Mouse (Mus musculus): Measurements from ENCODE around the gene Basp1.
A peak's percentile ranks its signal among the peaks of the same experiment; 100 is the strongest.

Gene Basp1

DNA sequence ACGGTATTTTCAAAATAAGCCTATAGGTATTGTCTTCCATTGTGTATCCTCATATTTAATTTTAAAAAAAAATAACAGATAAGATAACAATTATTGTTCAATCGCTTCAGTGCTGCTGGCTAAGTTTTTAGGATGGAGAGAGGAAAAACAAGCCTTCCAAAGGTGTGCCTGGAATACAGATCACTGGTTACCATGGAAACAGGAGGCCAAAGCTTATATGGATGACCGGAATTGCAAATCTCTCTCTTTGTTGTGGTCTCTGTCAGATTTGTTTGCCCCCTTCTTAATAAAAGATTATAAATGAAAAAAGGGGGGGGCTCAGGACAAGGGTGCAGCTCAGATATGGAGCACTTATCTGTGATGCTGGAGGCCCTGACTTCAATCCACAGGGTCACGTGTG is 2.4 kb upstream of the Basp1 start:
- DNase-seq, result no peak

DNA sequence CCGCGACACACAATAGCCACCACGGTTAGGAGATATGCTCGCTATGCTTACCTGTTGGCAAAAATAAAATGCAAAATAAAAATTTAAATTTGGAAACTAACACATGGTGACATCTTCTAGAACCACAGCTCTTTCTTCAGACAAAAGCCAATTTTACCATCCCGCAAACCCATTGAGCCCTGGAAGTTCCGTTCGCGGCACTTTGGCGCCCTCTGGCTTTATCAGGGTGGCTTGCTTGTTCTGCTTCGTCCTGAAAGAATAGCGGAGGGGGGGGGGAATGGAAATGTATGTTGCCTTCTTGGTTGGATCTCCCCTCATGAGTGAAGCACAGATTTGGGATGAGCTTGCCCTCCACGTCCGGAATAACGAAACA is 1.2 kb upstream of the Basp1 start:
- peak; percentile 93 to 94 for DNase-seq

DNA sequence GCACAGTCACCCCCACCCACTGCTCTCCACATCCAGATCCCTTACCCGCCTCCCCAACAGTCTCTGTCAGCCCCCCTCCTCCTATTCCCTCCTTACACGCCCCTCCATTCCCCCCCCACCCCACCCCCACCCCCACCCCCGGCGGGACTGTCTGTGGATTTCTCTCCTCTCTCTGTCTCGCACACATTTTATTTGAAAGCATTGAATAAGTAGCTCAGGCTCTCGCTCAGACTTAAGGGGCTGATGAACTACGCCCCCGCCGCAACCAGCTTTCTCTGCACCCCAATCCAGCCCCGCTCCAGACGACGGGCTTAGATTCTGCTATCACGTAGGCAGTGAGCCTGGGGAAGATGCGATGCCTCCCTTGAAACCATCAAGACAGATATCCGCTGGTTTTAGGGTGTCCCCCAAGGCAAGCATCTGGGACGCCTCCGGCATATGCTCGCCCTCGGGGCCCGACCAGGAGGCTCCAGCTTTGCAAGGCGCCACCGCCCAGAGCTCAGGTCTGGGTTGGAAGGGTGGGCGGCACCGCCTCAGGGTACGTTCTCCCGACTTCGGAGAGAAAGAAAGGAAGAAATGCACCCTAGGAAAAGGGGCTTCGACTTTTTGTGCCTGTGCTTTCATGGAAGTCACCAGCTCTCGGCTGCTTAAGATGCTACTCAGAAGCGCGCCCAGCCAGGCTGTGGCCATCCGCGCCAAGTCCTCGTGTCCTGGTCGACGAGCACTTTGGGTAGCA is 615 bp upstream of the Basp1 start:
- DNase-seq, result peak; percentile 67 to 80

DNA sequence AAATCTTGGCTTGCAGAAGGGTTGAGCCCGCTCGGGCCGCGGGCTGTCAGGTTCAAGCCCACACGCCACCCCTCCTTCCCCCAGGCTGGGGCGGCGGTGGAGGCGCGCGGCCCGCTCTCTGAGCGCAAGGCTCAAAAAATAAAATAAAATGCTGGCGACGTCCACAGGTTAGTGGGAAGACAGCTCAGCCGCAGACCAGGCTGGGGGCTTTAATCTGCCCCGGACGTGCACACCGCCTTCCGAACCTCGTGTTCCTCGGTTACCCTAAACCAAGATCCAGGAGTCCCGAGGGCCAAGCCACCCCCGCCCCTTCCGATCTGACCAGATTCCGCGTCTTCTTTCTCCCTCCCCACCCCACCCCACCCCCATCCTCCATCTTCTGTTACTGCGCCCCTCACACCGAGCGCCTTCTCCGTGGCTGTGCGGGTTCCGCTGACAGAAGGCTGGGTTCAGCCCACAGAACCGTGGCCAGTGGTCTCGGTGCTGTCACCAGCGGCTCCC is 753 bp downstream of the Basp1 start:
- DNase-seq, result peak; percentile 39 to 53

DNA sequence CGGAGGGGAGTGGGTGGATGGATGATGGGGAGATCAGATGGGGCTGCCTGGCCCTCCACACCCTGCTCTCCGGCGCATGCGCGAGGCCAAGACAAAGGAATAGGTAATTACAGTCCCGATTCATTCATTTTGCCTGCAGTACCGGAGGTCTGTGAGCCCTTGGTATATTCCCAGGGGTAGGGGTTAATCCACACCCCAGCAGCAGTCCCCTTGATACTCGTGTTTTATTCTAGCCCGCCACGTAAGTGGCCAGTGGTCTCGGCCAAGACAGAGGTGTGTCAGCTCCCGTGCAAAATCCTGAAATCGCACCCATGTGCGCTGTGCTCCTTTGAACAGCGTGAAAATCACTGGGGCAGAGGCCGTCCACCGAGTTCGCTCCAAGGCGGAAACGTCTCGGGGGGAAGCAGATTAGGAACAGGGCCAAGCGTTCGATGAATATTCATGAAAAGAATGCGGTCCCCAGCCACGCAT is 1.4 kb downstream of the Basp1 start:
- peak; percentile 70 to 78 for DNase-seq

DNA sequence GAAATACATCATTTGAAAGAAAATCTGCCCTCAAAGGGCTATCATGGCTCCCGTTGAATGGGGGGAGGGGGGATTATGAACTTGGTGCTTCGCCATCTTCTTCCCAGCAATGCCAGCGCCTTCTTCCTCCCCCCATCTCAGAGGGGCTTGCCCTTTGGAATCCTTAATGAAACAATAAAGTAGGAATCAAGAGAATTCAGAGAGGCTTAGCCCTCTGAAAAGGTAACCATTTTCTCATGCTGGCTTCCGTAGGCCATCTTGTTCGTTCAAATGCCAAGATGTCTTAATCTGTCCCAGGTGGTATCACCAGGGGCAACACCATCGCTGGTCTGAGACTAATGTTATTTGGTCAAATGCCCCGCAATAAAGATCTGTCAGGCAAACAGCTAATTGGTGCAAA is 2.1 kb downstream of the Basp1 start:
- DNase-seq, result peak in 1 of 2 experiments; percentile 6

DNA sequence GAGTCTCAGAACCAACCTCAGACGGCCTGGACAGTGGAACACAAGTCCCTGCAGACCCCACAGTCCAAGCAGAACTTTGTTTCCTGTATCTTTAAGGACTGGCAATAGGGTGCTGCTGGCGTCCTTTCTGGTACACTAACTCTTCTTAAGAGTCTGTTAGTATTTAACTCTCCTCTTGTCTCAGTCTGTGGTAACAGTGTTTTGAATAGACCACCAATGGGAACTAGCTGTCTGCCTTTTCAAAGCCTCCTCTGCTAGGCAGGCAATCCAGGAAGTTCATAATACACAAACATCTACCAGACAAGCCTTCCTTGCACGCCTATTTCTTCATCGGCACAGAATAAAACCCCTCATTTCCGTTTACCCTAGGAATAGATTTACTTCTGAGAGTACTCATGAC is 7.6 kb downstream of the Basp1 start:
- DNase-seq, result no peak

DNA sequence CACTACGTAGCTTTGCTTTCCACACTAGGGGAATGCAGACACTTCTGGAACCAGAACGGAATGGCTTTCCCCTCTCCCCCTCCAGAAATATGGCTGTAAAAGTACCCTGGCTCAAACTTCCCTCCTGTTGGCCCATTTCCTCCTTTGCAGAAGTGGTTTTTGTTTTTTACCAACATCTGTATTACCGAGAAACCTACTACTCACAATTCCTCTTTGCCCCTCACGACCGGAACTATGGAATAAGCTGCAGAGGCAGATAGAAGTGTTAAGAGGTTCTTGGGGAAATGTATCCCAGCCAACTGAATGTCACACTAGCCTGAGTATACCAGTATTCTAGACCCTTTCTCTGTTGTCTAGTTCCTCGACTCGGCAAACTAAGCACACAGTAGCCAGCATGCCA is 9.7 kb downstream of the Basp1 start:
- DNase-seq, result no peak

DNA sequence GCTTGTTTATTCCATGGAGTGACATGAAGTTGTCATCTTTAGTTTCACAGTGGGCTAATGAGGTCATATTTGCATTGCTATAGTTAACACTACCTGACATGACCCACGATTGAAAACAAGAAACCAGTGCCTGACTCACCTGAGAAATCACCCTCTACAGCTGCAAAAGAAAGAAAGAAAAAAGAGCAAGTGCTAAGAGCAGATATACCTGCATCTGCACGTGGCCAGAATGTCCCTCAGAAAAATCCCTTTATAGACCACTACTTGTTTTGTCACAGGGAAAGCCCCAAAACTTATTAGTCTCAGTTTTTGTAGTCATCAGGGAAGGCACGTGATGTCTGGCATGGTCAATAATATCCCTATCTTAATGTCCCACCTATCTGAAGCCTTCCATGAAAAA is 11.6 kb downstream of the Basp1 start:
- DNase-seq, result no peak

DNA sequence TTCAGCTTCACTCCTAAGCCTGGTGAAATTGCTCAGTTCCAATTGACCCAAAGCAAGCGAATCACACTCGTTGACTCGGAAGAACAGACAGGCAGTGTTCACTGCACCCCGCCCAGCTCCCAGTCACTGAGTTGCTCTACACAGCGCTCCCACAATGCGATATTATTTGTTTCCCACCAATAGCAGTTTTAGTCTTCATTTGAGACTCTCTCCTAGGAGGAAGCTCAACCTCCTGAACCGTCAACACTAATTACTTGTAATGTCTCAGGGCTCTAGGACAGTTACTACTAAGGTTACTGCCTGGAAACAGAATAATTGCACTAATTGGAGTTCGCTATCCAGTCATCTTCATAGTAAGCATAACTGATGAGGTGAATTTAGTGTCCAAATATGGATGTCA is 13.3 kb downstream of the Basp1 start:
- no peak for DNase-seq

DNA sequence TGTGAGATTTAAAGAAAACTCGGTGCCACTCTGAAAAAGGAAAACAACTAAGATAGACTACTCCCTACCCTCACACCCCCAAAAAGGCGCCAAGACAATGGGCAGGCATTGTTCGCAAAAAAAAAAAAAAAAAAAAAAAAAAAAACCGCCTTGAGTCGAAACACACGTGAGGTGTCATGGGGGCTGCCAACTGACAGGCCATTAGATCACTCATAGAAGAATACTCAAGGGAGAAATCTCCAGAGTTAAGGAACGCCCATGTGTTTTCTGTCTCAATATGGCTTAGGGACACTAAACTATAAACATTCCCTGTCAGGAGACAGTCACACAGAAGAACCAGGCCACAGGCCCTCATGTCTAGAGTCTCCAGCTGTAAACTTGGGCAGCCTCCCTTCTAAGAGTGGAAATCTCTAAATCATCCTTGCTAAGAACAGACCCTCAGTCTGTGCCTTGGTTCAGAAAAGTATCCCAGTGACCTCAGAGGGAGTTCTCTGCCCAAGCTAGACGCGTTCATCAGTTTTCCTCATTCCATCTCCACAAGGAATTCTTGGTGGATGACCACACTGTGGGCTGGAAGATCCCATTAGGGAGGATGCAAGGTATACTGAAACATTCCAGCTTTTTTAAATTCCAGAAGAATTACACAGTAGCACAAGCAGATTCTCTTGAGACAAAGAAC is 17.5 kb downstream of the Basp1 start:
- DNase-seq, result no peak

DNA sequence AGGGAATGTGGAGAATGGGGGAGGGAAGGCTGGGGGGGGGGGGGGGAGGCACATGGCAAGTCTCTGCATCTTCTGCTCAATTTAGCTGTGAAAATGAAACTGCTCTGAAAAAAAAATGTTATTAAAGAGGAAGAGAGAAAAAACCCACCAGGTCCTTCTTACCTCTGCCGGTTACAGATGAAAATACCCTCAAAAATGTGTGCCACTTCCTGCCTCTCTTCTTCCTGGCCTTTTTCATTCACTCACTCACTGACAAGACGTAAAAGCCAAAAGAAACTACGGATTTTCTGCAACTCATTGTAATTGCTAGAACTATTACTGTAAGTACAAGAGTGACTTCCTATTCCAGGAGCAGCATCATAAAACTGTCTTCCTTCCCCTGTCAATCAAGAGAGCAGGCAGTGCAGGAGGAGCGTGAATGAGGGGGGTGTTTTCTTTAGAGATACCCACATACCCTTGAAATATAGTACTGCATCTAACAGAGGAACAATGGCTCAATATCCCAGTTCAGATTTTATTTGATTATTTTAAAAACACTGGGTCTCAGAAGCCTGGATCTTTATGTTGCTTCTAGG is 21.0 kb downstream of the Basp1 start:
- DNase-seq, result no peak

DNA sequence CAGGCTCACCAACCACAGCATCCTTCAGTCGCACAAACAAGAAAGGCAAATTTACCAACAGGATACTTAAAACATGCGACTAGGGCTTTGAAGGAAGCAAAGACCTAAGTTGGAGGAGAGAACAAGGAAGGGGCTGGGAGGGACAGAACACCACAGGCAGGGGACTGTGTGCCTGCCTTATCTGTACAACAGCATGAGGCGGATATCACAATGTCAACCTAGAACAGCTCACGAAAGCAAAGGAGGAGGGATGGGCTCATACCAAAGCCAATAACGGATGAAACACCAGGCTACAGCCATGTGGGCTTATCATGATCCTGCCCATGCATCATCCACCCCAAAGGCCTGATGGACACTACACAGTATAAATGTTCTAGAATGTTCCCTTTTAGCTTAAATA is 22.4 kb downstream of the Basp1 start:
- DNase-seq, result no peak

DNA sequence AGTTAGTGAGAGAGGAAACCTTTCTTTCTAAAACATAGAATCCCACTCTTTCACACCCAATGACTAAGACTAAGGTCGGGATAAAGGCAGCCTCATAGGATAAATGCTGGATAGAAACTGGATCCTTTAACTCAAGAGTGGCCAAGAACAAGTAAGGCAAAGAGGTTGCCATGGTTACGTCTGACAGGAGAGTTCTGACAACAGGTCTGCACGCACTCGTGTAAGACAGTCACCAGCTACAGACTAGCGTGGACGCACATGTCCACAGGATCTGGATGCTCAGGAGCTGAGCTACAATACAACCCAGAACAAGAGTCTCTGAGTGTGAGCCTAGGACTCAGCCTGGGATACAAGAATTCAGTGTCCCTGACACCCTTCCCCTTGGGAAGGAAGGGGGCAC is 26.0 kb downstream of the Basp1 start:
- DNase-seq, result no peak

DNA sequence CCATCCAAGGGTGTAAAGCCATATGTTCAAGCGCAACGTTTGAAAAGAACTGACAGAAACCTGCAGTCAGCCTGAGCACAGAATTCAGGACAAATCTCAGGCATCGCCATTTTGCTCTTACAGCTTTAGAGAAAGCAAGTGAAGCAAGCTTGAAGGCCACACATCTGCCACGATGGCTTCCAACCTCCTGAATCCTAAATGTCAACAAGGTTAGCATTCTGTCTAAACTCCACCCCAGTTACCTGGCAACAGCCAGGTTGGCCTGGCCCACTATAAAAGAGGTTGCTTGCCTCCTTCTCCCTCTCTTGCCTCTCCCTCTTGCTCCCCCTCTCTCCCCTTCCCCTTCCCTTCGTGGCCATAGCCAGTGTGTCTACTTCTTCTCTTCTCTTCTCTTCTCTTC is 33.5 kb downstream of the Basp1 start:
- DNase-seq, result no peak

DNA sequence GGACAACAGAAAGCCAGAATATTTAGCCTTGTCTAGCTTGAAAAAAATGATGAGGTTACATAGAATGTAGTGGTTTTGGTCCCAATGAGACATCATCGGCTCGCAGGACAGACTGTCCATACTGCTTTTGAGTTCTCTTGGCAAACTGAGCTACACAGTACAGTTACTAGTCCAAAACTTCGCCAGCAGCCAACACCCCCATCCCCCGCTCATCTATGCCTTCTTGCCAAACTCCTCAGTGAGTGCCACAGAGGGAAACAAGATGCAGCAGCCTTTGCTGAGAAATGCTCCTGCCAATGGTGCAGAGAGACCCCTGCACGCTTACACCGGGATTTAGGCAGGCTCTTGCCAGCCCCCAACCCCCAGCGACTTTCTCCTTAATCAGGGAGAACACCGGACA is 34.9 kb downstream of the Basp1 start:
- DNase-seq, result no peak

DNA sequence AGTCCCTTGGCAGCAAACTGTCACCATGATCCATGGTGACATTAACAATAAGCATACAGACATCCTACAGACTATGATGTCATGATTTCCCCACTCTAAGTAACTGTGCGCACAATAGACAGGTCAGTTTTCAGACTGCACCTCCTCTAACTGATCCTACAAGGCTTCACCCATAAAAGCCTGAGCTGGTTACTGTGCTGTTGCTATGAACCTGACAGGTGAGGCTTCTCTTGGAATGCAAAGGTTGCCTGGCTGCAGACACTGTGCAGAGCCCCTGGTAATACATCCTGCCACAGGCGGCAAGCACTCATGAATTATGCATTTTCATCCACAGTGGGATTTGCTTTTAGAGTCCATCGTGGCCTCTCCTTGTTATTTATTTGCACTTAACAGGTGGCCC is 36.6 kb downstream of the Basp1 start:
- no peak for DNase-seq

DNA sequence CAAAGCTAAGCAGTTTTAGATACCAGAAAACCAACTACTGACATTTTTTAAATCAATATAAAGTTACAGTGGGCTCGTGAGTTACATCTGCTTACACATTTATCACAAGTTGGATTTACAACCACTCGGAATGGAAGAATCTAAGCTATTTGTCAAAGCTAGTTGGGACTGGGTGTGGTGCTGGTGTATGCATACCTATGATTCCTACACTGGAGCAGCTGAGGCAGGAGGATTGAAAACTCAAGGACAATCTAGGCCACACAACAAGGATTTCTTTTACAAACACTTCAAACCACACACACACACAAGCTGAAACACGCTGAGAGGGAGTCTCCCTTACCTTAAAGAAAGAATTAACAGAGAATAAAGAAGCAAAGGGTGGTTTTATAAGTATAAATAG is 40.1 kb downstream of the Basp1 start:
- no peak for DNase-seq

DNA sequence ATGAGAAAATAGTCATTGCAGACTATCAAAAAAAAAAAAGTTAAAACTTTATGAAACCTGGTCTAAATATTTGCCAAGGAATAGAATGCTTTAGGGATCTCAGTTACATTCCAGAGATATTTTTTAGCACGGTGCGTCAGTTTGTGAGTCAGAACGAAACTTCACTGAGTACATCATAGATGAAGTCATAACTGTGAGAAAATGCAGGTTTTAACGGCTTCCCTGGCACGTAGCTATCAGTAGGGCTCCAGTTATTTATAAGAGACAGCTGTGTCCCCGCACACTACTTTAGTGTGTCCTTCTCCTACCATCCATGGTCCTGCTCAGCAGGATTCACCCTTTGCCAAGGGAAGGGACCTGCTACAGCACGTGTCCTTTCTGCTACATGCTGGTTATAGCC is 44.0 kb downstream of the Basp1 start:
- no peak for DNase-seq

DNA sequence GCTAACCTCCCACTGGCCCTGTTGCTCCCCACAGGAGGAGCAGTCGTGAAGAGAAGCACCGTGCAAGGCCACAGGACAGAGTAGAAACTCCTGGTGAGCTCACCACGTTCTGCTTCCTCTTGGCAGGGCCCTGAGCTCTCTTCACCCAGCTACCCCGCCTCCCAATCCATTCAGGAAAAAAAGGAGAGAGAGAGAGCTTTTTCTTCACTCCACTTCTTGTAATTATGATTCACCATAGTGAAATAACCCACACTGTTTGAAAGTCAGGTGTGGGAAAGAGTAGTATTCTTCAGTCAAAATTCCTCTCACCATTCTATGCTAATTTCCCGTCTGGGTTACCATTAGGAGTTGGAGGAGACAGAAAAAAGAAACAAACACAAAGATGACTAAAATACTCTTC is 48.1 kb downstream of the Basp1 start:
- DNase-seq, result no peak

DNA sequence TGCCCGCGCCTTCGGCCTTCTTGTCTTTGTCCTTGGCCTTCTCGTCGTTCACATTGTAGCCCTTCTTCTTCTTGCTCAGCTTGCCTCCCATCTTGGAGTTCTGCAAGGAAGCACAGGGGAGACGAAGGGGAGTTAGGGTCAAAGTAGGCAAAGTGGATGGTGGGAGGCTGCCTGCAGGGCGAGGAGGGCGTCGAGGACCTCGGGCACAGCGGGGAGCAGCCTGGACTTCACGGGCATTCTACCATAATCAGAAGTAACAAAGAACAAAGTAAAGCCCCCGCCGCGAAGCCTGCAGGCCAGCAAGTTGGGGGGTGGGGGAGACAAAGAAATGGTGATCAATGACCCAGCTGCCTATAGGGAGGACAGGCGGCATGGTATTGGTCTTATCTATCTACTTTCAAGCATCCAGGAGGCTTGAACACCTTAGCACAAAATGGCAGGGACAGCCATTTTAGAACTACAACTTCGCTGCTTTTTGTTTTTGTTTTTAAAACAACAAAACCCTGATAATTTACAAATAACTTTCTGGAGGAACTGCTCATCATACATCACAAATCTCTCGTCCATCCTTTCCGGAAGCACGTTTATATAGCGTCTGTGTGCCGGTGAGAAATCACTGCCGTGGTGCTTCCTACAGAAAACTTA is 48.6 kb downstream of the Basp1 start:
- DNase-seq, result no peak

DNA sequence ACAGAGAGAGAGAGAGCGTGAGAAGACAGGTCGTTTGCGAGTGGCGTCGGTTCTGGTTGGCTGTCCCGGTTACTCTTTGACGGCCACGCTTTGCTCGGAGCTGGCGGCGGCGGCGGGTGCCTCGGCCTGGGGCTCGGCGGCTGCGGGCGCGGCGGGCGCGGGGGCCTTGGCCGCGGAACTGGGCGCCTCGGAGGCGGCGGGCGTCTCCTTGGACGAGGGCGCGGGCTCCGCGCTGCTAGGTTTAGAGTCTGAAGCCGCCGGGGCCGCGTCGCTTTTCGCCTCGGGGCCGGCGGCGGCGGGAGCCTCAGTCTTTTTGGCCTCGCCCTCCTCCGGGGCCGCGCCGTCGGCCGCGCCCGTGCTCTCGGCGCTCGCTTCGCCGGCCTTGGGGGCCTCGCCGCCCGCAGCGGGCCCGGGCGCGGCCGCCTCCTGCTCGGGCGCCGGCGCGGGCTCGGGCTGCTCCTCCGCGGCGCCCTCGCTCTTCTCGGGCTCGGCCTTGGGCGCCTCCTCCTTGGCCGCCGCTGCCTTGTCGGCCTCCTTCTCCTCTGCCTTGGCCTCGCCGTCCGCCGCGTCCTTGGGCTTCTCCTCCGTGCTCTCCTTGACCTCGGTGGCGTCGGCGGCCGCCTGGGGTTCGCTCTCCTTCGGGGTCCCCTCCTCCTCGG is 49.3 kb downstream of the Basp1 start:
- DNase-seq, result peak; percentile 49 to 65

DNA sequence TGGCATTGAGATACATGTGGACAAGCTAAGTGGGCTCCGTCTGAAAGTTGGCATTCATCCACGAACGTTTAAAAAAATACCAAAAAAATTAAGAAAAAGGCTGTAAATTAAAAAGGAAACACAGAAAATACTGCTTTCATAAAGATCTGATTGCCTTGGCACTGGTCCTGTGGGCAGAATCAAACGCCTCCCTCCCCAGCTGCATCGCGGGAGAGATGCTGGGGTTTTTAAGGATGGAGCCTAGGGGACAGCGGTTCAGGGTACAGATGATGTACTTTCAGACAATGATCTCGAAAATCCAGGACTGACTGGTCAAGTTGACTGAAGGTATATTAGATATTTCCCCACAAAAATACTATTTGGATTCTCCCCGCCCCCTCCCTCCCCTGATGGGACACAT is 49.9 kb downstream of the Basp1 start:
- no peak for DNase-seq
